Mouse (Mus musculus) hindbrain, embryonic 10.5 days (tissue): Measurements from ENCODE around the gene Gas6. TPM values are rescaled to one million over a fixed set of nuclear protein-coding genes. Genes with fewer than 3 reads are reported as not detected.

Experiments used
- DNase-seq: peaks from one replicate; pipeline ENCODE4 v3.0.0-alpha.2; 2017; ENCODE audit warnings: low spot score
- H3K27ac ChIP-seq: fragments of 300-500 bp; sonication (generic); 2 replicates; pipeline ENCODE4 v1.5.1; 2016; ENCODE audit warnings: mild to moderate bottlenecking, moderate library complexity
- H3K27me3 ChIP-seq: fragments of 300-500 bp; sonication (generic); 2 replicates; pipeline ENCODE4 v1.6.1; 2016; ENCODE audit warnings: mild to moderate bottlenecking; ENCODE audit not compliant: poor library complexity, insufficient read depth, severe bottlenecking
- H3K36me3 ChIP-seq: fragments of 300-500 bp; sonication (generic); 2 replicates; pipeline ENCODE4 v1.6.1; 2016; ENCODE audit warnings: mild to moderate bottlenecking, moderate library complexity
- H3K4me1 ChIP-seq: fragments of 300-500 bp; sonication (generic); replicated peaks from 2 replicates; pipeline ENCODE4 v1.6.1; 2016; ENCODE audit warnings: mild to moderate bottlenecking
- H3K4me3 ChIP-seq: fragments of 300-500 bp; sonication (generic); 2 replicates; pipeline ENCODE4 v1.5.1; 2016; ENCODE audit warnings: mild to moderate bottlenecking, moderate library complexity
- H3K9me3 ChIP-seq: fragments of 300-500 bp; sonication (generic); 2 replicates; pipeline ENCODE4 v1.6.1; 2016; ENCODE audit warnings: mild to moderate bottlenecking, moderate library complexity
- WGBS: fragments of 180-500 bp; shearing (Covaris S2); methylation state at CpG from one replicate; pipeline ENCODE4 v1.1.7; 2016; 5-methylcytosine and 5-hydroxymethylcytosine counted together
- polyA plus RNA-seq: library from polyadenylated mRNA; unstranded; fragments of >200 nt; fragmentation: Nextera tagmentation; extraction: Ambion mirVana; gene quantifications from 2 replicates; pipeline ENCODE4 v1.2.1, GENCODE M21; 2016

The Gas6 gene
- polyA plus RNA-seq, 1 experiment from 2014 or later: 15.8 TPM

DNA sequence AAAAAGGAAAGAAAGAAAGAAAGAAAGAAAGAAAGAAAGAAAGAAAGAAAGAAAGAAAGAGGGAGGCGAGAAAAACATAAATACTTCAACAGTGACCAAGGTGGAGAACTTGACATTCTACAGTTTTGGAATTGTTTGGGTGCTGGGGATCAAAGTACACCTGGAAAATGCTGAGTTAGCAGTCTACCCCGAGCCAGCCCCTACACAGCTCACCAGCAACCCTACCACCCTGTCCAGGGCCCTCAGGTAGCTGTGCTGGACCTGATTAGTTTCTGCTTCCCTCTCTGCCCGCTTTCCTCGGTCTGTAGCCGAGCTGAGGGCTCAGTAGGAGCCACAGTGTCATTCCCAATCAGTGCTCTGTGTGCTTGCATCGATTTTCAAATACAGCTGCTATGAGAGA lies 26.1 kb upstream of the Gas6 start:
- no peak for DNase-seq
- no peak overlapping the region for H3K4me3 ChIP-seq
- no peaks in the 10 kb centered on the region for H3K36me3 ChIP-seq
- no peaks in the 10 kb centered on the region for H3K9me3 ChIP-seq
- H3K27ac ChIP-seq: no peak overlapping the region
- 66% methylated on average over 6 of the region's 6 CpGs for WGBS
- peaks cover 4% of the 10 kb centered on the region; the same call in 1 of the 2 replicates for H3K4me1 ChIP-seq
- H3K27me3 ChIP-seq: no peaks in the 10 kb centered on the region

DNA sequence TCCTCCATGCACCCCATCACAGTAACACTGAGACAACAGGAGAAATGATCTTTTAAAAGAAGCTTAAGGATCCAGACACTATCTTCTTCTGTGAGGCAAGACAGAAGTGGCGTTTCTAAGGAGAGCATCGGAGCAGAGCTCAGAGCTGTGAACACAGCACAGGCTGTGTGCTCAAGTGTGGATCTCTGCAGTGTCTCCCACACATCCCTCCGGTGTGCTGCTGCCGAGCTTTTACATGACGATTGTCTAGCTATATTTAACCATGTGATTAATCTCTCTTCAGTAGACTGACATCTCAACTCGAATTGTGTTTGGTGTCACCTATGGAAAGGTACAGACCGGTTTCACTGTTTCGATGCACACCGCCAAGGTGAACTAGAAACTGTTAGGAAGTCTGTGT lies 25.2 kb upstream of the Gas6 start:
- 89% methylated on average over 9 of the region's 9 CpGs for WGBS
- Histone ChIP-seq H3K9me3 (no peaks in the 10 kb centered on the region), H3K36me3 (no peaks in the 10 kb centered on the region), H3K4me1 (peaks cover 4% of the 10 kb centered on the region; the same call in 1 of the 2 replicates), H3K4me3 (no peak overlapping the region), H3K27me3 (no peaks in the 10 kb centered on the region), H3K27ac (no peak overlapping the region)
- no peak for DNase-seq

DNA sequence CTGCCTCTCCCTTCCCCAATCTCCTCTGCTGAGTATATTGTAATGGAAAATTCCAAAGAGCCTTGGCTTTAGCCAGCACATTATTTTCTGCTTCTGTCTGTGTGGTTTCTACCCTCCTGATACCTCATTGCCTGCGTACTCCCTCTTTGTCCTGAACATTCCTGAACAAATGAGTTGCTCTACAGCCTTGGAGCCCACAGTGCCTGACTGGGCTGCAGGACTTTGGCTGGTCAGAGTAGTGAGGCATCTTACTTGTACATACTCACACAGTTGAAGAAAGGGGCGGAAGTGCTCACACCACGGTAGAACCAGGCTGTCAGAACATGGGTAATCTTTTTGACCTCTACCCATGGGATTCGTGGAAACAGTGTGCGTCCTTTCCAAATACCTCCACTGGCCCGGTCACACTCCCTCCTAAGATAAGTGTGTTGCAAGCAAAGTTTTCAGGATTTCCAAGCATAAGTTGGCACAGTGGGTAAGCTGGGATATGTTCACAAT lies 23.0 kb upstream of the Gas6 start:
- no peaks in the 10 kb centered on the region for H3K4me1 ChIP-seq
- H3K9me3 ChIP-seq: no peaks in the 10 kb centered on the region
- H3K4me3 ChIP-seq: no peak overlapping the region
- no peak overlapping the region for H3K27ac ChIP-seq
- no peaks in the 10 kb centered on the region for H3K27me3 ChIP-seq
- no peak for DNase-seq
- no peaks in the 10 kb centered on the region for H3K36me3 ChIP-seq
- 89% methylated on average over 6 of the region's 6 CpGs for WGBS

DNA sequence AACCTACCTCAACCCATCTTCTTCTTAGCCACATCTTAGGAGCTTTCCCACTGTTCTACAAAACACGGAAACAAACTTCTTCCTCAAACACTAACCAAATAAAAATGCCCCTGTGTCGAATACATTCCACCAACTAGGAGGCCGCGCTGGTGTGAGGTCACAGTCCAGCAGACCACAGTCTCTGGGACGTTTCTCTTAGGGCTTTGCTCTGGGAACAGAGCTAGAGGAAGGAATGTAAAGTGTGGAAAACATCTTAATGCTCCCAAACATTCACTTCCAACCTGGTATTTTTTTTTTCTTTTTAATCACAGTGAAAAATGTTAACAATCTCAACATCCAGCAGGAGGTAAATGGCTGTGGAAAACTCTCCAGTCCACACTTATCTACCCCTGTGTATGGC lies 22.4 kb upstream of the Gas6 start:
- no peaks in the 10 kb centered on the region for H3K4me1 ChIP-seq
- no peak overlapping the region for H3K27ac ChIP-seq
- WGBS: 85% methylated on average over 5 of the region's 5 CpGs
- H3K9me3 ChIP-seq: no peaks in the 10 kb centered on the region
- no peak overlapping the region for H3K4me3 ChIP-seq
- no peak for DNase-seq
- no peaks in the 10 kb centered on the region for H3K27me3 ChIP-seq
- no peaks in the 10 kb centered on the region for H3K36me3 ChIP-seq

DNA sequence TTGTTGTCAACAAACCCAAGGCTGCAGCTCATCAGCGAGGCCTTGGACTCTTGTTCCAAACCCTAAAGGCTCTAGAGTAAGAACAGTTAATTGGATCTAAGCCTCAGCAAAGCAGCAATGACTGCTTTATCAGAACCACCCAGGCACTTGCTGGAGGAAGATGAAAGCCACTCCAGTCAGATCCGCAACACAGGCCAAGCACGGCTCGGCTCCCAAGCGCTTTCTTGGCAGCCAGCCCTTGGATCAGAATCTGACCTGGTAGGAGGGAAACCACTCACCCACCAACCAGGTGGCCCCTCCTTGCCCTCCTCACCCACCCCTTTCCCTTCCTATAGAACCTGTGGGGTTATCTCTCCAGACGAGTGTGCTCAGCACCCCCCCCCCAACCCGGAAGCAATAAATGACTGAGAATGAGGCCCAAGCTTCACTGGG lies 21.7 kb upstream of the Gas6 start:
- H3K9me3 ChIP-seq: no peaks in the 10 kb centered on the region
- no peaks in the 10 kb centered on the region for H3K4me1 ChIP-seq
- no peaks in the 10 kb centered on the region for H3K27me3 ChIP-seq
- H3K36me3 ChIP-seq: no peaks in the 10 kb centered on the region
- H3K27ac ChIP-seq: no peak overlapping the region
- no peak overlapping the region for H3K4me3 ChIP-seq
- WGBS: 91% methylated on average over 7 of the region's 7 CpGs
- no peak for DNase-seq

DNA sequence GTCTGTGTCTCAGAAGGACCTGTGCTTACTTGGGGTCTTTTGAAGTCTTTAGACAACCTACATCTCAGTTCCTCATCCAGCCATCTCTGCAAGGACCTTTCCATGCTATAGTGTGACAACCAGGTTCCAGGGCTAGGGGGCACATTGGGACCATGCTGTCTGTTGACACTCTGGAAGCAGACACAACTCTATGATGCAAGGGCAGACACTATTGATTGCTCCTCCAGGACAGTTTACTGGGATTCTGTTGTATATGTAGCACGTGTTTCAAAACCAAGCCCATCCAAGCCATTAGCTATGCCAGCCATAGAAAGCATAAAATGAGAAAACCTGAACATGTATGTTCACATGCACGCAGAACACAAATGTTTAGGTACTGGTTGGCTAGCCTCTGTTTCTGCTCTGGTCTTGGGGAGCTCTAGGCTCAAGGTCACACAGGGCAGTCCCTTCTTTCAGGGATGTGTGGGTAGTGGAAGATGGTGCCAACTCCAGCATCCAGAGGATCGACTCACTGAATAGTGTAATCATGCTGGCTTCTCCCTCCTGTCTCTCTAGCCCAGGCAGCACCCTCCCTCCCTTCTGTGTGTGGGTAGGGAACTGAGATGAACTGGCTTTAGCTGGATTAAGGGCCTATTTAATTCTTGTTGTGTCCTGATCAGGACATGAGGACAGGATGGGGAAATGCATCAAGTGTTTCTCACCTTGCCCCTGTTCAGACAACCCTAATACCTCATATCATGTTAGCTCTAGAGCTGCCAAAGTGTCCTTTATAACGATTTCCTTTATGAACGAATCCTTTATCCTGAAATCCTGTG lies 19.5 kb upstream of the Gas6 start:
- Histone ChIP-seq H3K9me3 (no peaks in the 10 kb centered on the region), H3K4me1 (peaks cover 2% of the 10 kb centered on the region; the same call in 1 of the 2 replicates), H3K4me3 (no peak overlapping the region), H3K27me3 (no peaks in the 10 kb centered on the region), H3K36me3 (no peaks in the 10 kb centered on the region), H3K27ac (no peak overlapping the region)
- DNase-seq: no peak
- 82% methylated on average over 5 of the region's 5 CpGs for WGBS

DNA sequence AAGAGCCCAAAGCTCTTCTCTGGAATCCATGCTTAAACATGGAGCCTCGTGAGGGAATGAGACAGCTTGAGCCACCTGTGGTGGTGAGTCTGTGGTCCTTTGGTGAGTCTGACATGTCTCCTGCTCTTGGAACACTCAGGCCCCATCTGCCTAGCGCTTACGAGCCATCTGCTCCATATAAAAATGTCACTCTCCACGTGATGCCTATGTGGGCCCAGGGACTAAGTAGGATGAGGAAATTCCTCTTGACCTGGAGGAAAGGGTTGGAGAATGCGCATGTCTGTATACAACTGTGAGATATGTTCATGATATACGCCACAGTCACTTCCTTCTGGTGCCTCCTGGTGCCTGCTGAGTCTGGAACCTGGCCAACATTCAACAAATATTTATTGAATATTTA lies 18.4 kb upstream of the Gas6 start:
- no peaks in the 10 kb centered on the region for H3K9me3 ChIP-seq
- no peak for DNase-seq
- WGBS: 87% methylated on average over 6 of the region's 6 CpGs
- H3K27me3 ChIP-seq: no peaks in the 10 kb centered on the region
- no peak overlapping the region for H3K27ac ChIP-seq
- H3K4me1 ChIP-seq: peaks cover 6% of the 10 kb centered on the region; the same call in 1 of the 2 replicates
- H3K4me3 ChIP-seq: no peak overlapping the region
- H3K36me3 ChIP-seq: no peaks in the 10 kb centered on the region

DNA sequence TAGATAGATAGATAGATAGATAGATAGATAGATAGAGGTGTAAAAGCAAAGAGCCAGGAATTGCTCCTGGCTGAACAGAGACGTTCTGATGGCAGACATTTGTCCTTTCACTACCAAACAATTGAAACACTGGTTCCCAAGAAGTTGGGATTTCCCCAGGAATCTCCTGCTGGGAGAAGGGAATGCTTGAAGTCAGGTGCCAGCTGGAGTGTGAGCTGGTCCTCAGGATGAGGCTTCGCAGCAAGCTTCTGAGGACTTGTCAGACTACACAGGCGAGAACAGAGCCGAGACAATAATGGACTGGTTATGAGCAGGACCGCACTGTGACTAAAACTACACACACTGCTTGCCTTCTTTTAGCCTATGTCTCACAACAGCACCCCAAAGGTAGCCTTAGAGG lies 17.7 kb upstream of the Gas6 start:
- H3K4me3 ChIP-seq: no peak overlapping the region
- no peak overlapping the region for H3K27ac ChIP-seq
- DNase-seq: no peak
- no peaks in the 10 kb centered on the region for H3K9me3 ChIP-seq
- no peaks in the 10 kb centered on the region for H3K36me3 ChIP-seq
- H3K4me1 ChIP-seq: peaks cover 6% of the 10 kb centered on the region; the same call in 1 of the 2 replicates
- H3K27me3 ChIP-seq: no peaks in the 10 kb centered on the region
- 63% methylated on average over 5 of the region's 5 CpGs for WGBS

DNA sequence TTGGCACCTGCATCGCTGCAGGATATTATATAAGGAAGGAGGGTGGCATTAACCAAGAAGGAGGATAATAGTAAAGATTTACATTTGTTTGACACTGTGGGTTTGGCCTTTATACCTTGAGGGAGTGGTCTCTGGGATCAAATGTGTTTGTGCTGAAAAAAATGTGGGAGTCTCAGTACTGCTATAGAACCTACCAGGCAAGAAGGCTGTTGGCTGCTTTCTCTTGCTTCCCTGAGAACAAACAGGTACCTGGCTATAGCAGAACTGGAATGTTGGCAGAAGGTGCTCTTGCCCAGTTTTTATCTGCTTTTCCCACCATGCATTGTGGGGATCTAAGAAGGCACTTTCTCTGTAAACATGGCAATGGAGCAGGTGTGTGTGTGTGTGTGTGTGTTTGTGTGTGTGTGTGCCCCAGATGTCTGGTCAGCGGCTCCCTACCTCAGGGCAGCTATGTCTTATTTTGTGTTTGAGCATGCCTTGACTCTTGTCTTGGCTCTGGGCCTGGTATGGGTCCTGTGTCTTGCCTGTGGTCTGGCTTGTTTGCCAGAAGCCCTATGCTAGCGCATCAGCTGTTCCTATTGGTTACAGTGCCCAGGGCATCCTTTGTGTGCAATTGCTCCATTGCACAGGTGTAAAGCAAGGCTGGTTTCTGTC lies 13.1 kb upstream of the Gas6 start:
- Histone ChIP-seq H3K27ac (no peak overlapping the region), H3K27me3 (no peaks in the 10 kb centered on the region), H3K4me3 (no peak overlapping the region), H3K4me1 (peaks cover 6% of the 10 kb centered on the region; the same call in 1 of the 2 replicates), H3K9me3 (no peaks in the 10 kb centered on the region), H3K36me3 (no peaks in the 10 kb centered on the region)
- DNase-seq: no peak
- 85% methylated on average over 3 of the region's 3 CpGs for WGBS

DNA sequence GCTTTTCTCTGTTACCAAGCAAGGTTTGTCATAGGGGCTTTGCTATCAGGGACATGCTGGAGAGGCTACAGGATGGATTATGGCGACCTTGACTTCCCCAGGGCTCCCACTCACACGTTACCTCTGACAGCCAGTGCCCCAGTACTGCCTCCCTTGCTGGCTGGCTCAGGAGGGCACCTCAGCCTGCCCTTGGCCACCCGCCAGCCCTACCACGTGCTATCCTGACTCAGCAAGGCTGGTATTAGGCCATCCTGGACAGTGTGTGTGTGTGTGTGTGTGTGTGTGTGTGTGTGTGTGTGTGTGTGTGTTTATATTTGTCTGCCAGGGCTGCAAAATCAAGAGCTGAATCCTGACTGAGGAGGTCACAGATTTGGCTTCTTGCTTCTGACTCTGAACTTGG lies 12.6 kb upstream of the Gas6 start:
- no peak for DNase-seq
- no peaks in the 10 kb centered on the region for H3K9me3 ChIP-seq
- WGBS: 57% methylated on average over 4 of the region's 4 CpGs

DNA sequence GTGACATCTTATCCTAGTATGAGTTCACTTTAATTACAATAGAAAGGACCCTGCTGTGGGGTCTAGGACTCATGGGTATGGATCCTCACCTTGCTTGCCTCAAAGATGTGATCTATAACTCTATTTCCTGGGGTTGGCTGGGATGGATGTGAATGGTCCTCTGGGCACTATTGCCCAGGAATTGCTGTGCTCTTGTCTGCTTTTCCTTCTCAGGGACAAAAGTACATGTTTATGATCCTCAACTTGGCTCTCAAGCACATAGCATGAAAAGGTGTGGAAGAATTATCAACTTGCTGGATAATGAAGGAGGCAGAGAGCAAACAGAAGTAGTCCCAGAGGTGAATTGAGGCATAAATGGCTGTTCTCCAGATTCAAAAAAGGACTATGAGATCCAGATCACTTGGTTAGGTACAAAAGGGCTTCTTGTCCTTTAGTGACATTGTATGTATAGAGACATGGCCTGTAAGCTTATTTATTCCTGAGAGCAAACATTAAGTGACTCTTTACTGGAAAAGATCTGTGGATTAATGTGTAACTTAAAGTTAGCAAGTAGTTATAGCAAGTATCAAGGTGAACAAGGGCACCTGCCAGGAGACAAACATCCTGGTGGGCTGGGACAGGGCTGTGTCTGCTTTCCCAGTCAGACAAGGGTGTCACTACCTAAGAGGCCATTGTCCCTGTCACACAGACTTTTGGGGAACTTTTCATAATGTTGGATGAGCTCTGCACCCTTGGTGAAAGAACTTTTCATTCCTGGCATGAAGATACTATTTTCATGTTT lies 10.8 kb upstream of the Gas6 start:
- peaks cover 6% of the 10 kb centered on the region; the same call in 1 of the 2 replicates for H3K4me1 ChIP-seq
- no peaks in the 10 kb centered on the region for H3K36me3 ChIP-seq
- no peak for DNase-seq
- H3K27ac ChIP-seq: no peak overlapping the region
- no peak overlapping the region for H3K4me3 ChIP-seq
- no peaks in the 10 kb centered on the region for H3K27me3 ChIP-seq
- no peaks in the 10 kb centered on the region for H3K9me3 ChIP-seq

More for the DNA sequence above, 12.6 kb upstream of the Gas6 start:
- peaks cover 6% of the 10 kb centered on the region; the same call in 1 of the 2 replicates for H3K4me1 ChIP-seq
- H3K27ac ChIP-seq: no peak overlapping the region
- H3K36me3 ChIP-seq: no peaks in the 10 kb centered on the region
- H3K4me3 ChIP-seq: no peak overlapping the region
- no peaks in the 10 kb centered on the region for H3K27me3 ChIP-seq

DNA sequence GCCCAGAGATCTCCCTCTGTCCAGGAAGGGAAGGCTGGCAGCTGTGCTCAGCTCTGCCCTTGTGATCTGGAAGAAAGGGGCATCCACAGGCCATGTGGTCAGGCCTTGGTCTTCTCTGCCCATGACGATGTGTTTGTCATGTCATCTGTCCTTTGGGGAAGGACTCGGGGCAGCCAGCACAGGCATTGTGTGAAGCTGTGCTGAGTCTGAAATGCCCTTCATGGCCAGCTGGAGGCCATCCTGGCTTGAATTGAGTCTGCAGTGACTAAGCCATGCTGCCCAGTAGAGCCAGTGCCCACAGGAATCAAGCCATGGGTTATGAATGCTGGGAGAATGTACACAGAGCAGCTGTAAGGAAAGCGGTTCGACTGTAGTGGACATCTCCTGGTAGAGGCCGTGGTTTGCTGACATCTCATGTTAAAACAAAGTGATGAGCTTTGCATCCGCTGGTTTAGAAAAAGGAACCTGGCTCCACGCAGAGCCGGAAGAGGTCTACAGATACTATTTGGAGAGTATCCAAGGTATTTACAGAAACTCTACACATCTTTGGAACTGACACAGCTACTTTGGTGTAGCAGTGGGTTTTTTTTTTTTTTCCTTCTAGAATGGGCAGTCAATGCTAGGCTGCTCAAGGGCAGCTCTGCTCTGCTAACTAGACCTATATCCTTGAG lies 9.8 kb upstream of the Gas6 start:
- Histone ChIP-seq H3K36me3 (no peaks in the 10 kb centered on the region), H3K27me3 (no peaks in the 10 kb centered on the region), H3K4me3 (no peak overlapping the region), H3K9me3 (no peaks in the 10 kb centered on the region), H3K4me1 (peaks cover 6% of the 10 kb centered on the region; the same call in 1 of the 2 replicates), H3K27ac (no peak overlapping the region)
- 88% methylated on average over 8 of the region's 8 CpGs for WGBS
- DNase-seq: no peak
